Mouse (Mus musculus) MN1 (cell line): ENCODE results near the gene Zfp704.
A peak's percentile ranks its signal among the peaks of the same experiment; 100 is the strongest.

ENCODE experiments used
- DNase-seq: peaks from one replicate; pipeline ENCODE4 v3.0.0-alpha.2; 2016; ENCODE audit warnings: low spot score

The Zfp704 gene

DNA sequence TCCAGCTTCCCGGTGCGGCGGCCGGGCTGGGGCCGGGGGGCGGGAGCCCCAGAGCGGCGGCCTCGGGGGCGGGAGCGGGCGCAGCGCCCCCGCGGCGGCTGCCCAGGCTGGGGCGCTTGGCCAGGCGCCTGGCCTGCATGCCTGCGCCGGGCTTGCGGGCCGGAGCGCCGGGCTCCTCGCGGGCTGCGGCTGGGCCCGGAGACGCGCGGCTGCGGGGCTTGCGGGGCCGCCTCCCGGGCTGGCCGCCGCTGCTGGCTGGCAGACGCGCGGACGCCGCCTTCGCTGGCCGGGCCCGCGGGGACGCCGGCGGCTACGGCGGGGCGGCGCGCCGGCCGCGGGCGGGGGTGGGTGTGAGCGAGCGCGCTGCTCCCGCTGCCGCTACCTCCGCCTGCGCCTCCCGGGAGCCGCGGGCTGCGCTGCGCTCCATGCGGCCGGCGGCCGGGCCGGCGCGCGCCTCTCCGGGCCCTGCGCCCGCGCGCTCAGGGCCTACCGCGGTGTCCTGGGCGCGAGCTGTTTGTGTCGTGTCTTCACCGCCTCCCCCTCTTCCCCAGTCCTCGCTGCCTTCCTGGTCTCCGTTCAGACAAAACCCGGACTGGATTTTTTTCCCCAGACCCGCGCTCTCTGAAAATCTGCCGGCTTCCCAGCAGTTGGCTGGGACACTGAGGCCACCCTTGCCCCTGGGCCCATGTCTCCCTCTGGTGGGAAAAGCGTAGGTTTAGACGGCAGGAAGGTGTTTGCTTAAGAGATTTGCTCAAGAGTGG lies at the start of gene Zfp704:
TSS of gene Zfp704 (minus strand) at position 505 of the 761 bp plus-strand sequence.
- DNase-seq, result peak; percentile 94

DNA sequence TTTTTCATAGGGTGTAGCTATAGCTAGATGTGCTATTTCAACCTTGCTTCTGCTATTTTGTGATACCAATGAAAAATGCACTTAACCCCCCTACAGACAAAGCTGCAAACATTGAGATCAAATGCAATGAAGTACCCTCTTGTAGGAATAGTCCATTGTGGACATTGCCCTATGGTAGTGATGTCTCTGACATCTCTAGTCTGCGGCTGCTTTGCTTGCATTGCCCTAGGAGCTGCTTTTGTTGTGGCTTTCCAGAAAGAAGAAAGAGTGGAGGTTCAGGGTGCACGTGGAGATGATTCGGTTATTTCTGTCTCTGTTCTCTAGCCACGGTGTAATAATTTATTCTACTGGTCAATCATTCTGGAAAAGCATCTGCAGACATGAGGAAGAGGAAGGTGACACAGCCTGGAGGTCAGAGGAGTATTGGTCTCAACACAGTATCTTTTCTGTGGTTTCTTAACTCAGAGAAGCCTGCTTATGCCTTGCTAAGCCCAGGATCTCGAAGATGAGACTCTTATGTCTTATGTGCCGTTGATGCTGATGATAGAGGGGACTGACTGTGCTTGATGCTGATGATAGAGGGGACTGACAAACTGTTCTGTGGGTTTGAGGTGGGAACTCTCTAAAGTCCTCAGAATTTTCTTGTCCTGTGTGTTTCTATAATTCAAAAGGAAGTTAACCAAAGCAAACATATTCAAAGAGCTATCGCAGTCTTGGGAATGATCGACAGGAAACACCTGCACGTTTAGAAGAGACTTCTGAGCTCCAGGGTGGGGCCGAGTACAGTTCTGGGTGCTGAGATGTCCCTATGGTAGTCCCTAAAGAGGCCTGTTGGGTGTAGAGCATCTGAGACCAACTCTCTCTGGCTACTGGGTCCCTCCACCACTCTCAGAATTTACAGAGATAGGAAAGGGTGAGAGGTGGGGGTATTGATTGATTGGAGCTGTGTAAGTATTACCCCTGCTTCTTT lies 23.4 kb upstream of the Zfp704 start:
- DNase-seq, result no peak

DNA sequence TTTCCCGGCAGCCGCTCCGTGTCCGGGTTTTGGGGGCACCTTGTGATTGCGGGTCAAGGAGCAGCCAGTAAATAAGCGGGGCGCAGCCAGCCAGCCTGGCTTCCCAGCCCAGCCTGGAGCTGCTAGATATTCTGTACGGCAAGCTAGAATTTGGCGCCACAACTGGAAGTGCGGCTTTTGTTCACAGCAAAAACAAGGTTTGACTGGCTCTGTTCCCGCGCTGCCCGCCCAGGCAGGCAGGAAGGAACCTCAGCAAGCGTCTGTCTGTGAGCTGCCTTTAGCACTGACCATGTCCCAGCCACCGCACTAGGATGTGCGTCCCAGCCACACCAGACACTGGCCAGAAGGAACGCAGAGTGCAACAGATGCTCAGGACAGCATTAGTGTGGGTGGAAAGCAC lies 20.1 kb upstream of the Zfp704 start:
- peak; percentile 30 for DNase-seq

DNA sequence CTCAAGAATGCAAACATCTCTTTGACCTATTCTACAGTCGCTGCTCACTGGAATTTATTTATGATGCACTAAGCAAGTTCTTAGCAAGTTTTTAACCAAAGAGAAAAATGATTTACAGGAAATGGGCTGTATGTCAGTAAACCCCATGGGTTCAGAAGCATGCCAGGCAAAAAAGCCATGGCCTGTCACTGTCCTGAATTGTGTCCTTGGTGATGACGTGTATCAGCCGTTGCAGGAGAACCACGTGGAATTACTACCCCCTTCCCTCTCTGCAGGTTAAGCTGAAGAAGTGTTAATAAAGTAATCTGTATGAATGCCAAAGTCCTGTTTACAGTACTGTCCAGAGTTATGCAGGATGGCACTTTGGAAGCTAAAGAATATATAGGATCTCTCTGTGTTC lies 18.2 kb upstream of the Zfp704 start:
- DNase-seq, result no peak

DNA sequence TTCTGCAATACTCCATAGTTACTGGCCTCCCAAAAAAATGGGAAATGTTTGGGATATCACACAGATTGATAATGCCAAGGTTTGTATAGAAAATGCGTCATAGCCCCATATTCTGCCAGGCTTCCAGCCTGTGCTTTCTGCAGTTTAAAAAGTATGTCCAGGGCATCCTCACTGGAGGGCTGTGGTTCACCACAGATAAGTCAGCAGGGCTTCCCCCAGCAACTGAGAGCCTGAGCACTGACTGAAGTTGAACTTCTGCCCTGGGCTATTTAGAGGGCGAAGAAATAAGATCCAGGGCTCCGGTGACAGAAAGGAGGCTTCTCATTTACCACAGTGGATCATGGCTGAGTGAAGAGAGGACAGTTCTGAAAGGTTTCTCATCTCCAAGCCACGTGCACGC lies 16.3 kb upstream of the Zfp704 start:
- no peak for DNase-seq

DNA sequence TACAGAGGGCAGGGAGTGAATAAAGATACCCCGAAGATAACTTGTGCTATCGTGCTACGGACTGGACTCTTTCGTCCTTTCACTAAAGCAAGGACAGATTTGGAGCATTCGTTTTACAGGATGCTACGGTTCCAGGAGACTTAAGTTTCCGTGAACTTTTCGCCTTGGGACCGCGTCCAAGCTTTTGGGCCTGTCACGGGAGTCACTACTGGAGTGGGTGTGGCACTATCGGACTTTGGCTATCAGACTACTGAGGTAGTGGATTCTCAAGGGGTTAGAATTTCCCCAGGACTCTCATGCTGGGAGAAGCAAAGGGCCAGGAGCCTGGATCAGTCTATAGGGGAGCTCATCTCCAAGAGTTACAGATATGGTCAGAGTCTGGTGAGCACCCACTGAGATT lies 10.7 kb upstream of the Zfp704 start:
- DNase-seq, result no peak

DNA sequence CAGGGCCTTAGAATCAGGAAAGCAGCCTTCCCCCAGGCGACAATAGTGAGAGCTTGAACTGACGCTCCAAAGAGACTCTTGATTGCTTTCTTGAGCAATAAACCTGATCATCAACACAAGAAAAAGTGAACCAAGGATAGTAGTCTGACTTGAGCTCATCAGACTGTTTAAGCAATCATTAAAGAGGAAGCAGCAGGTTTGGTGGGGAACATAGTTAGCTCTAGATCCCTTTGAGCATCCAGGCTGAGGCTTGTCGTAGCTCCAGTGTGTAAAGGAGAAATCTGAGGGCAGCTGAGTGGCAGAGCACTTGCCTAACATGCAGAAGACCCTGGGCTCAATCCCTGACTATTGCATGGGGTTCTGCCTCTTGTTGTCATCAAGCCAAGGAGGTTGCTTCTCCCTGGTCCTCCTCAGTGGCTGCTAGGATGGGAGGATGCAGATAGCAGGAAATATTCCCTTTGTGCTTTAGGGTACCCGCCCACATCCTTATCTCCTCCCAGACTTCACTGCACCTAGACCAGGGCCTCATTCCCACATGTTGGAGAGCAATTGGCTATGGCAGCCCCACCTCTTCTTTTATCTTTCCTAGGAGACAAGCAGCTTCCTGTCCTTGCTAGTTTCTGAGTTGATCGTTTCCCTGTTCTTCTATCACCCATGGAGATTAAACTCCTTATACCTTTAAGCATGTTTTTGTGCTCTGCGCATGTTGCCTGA lies 9.8 kb upstream of the Zfp704 start:
- DNase-seq, result no peak

DNA sequence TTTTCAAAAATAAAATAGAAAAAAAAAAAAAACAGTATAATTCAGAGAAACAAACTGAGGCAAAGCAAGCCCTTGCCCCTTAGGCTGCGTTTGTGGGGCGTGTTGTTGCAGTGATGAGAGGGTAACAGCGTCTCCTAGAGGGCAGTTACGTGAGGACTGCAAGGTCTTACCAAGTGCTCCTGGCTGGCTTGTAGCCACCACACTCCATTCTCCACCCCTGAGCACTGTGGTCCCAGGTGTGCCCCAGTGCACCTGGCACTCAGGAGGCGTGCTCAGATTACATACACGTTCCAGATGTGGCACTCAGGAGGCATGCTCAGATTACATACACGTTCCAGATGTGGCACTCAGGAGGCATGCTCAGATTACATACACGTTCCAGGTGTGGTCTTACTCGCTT lies 7.2 kb upstream of the Zfp704 start:
- DNase-seq, result no peak

DNA sequence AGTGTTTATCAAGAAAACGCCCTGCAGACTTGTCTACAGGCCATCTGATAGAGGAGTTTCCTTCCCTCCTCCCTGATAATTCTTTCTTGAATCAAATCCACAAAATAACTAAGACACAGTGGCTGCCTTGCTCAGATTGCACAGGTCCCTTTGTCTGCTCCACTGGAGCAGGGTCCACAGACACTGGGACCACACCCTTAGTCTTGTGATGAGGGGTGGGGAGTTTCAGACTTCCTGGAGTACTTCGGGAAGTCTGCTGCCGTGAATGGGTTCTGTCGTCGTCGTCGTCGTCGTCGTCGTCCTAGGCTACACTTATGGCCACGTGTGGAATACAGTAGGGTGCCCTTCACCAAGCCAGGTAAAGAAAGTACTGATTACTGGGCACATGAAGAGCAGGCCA lies 4.8 kb upstream of the Zfp704 start:
- no peak for DNase-seq

DNA sequence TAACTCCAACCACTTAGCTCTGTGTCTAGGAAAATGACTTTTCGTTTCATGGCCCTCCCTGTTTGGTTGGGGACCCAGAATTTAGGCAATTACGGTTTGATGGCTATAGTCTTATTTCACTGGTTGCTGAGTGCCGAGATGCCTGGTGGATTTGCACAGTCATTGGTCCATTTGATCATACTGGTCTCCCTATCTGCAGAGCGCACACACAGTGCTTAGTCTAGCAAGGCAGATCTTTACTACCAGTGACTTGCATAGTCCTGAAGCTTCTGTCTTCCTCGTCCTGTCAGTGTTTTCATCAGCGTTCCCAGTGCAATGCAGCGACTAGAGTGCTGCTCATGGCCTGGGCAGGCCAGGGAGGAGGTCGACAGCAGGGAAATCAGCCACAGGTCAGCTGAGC lies 4.1 kb upstream of the Zfp704 start:
- no peak for DNase-seq

DNA sequence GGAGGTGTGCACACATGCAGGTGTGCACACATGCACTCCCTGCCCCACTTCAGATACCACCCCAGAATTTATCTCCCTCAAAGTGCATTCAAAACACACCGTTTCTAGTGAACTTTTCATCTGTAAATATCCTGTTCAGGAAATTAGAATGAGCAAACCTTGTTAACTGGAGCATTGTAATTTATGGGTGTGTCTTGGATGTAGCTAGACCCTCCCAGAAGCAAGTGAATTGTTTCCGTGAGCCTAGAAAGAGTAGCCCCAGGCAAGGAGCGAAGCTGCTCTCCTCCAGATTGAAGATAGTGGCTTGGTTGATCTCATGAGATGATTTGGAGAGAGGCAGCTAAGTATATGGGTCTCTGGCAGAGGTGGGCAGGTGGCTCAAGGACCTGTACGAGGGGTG lies 1.3 kb upstream of the Zfp704 start:
- no peak for DNase-seq

DNA sequence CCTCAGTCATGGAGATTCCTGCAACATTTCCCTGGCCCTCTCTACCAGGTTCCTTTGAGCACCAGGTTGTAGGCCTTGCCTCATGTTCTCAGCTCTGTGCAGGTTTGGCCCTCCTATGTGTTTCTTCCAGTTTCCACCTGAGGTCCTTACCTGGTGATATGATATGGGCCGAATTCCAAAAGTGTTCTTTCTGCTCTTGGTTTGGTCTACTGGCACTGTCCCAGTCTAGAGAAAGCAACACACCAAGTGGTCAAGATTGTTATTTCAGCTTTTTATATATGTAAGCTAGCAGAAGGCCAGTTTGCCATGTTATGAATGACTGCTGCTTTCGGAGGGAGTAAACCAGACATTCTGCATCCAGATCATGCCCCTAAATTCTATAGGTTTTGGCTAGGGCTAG lies 541 bp upstream of the Zfp704 start:
- DNase-seq, result peak; percentile 19

DNA sequence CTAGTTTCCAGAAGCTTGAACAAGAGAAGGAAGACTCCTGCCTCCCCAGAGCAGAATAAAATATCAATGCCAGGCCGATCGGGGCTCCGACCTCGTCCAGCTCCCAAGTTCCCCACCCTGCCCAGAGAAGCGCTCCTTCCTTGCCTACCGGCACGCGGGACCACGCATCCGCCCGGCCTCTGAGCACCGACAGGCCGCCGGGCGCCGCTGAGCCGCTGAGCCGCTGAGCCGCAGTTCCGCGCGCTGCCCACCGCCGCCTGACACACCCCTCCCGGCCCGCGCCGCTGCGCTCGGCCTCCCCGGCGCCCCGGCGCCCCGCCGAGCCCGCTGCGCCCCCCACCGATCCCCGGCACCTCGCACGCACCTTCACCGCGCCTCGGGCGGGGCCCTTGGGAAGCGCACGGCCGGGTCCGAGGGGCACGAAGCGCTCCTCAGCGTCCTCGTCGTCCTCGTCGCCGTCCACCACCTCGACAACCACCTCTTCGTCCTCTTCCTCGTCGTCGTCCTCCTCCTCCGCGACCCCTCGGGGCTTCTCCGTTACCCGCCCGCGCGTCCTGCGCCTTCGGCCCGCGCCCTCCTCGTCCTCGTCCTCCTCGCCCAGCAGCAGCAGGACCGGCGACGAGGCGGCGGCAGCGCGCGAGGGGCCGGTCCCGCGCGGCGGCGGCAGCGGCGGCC lies 842 bp downstream of the Zfp704 start:
- peak; percentile 64 for DNase-seq

DNA sequence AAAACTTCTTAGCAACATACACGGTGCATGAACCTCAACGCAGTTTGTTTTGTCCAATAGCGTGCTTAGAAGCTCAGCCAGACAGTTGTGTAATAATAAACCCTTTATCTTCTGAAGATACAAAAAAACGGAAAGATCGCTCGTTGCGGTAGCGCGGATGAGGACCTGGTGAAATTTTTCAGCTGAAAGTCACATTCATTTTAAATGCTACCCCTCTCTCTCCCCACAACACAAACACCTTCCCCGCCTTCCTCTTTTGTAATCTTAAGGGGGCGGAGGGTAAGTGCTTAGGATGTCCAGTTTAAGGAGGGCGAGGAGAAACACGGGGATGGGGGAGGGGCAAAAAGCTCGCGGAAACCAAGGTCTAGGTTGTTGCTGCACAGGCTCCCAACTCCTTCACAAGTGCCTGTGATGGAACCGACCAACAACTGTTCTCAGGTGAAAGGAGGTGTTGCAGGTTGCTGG lies 1.4 kb downstream of the Zfp704 start:
- peak; percentile 54 for DNase-seq

DNA sequence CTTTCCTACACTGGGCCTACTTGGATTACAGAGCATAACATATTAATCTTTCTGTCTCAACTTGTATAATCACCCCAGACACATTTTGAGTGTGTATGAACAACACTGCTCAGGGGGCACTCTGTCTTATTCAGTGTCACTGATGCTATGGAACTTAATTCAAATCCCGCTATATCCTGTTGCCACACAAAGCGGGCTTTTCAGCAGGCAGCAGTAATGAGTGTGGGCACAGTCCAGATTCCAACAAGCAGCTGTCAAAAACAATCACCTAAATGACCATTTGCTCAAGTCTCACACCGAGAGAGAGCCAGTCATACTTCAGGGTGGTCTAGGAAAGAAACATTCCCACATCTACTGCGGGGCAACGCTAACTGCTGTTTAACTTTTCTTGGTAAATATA lies 2.2 kb downstream of the Zfp704 start:
- no peak for DNase-seq

DNA sequence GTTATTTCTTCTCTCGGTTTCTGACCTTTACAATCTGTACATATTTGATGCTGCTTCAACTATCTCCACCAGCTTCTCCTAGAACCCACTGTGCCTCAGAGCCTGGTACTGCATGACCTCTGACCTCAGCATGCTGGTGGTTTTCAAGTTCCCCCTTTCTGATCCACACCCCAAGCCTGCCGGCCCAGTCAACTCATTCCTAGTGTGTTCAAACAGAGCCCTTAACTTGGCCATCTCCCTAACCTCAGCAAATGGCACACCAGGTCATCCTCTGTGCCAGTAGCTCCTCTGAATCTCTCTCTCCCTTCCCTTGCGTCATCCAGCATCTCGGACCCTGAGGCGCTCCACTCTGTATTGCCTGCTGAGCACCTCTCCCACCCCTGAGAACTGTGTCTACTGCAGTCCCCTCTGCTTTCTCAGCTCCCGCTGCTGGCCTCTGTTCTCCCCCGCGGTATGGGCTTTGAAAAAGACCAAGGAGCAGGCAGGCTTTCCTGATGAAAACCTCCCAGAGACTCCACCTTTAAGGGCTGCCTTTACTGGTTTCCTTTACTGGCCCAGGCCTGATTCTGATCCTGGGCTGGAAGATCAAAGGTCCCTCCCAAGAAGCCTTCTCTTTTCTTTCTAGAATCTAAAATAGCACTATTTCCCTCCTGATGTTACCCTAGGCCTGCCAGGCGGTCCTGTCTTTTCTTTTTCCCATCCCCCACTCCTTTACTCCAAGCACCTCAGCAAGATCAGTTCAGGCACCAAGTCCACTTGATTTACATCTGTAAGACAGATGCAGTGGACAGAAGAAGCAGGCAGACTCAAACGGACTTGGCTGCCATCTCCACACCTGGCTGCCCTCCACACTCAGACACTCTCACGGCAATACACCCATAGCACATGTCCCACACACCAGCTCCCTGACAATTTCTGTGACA lies 3.8 kb downstream of the Zfp704 start:
- DNase-seq, result peak; percentile 7

DNA sequence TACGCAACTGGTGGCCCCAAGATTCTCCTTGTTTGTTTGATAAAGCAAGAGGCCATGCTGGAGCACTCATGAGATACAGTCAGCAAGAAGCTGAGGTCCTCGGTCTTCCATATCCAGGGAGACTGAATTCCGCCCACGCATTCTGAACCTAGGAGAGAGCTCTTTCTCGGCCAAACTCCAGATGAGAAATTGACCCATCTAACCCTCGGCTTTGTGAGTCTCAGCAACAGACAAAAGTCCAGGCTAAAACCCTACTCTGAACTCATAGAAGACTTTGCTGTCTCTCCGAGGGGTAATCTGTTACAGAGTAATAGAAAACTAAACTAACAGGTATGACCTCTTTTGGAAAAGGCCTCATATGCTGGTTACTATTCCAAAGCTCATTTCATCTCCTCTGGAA lies 4.9 kb downstream of the Zfp704 start:
- no peak for DNase-seq

DNA sequence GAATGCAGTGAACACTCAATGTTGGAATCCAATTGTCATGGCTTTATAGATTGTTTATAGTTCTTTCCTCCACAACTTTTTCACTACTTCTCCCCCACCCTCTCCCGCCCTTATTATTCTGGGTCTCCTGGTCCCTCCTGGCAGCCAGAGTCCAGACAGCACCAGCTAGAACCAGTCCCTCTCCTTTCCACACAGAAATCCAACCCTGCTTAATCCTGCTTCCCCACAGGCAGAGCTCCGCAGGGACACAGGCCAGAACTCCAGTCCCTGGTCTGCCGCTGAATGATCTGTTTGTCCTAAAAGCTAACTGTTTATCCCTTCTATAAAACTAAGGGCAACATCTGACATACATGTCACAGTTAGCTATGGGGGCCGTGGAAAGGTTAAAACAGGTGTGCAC lies 6.0 kb downstream of the Zfp704 start:
- DNase-seq, result no peak

DNA sequence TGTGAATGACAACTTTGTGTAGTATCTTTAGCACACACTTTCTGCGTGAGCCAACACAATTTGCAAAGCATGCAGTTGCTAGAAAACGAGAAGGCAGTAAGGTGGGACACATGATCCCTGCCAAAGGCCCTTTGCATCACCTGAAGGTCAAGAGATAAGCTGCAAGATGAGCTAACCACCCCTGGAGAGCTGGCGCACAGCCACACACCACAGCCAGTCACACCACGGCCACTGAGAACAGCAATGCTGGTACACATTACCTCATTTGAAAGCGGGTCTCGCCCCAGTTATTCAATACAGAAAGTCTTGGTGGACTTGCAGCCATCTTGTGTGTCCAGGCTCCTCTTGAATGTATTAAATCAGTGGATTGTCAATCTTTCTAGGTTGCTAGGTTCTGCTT lies 9.3 kb downstream of the Zfp704 start:
- peak; percentile 18 for DNase-seq

DNA sequence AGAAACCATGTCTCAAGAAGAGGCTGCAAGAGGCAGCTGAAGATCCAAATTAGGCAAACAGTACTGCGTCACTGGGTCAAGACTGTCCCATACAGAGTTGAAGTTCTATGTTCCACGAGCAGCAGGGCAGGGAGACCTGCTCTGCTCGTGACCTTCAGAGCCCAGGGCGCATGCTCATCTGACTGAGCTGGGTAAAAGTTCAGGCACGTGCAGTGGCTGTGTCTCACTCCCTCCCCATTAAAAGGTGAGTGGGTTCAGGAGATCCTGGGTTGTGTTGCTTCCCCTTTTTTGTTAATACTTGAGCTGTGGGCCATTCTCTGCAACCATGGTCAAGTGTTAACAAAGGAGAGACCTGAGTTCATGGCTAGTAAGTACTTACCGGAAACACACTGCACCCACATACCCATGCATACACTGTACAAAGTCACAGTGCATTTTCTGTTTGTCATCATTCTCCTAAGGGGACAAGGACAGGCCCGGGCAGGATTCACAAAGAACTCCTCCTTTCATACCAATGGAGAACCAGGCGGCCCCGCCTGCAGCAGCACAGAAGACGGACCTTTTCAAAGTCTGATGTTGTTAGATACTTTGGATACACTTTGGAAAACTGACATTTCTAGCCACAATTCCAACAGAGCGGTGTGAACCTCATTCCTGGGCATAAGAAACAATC lies 10.0 kb downstream of the Zfp704 start:
- DNase-seq, result no peak
